Mouse (Mus musculus): ENCODE measurements at regions not wholly inside any gene's neighbourhood (a gene's known extent, or its start where the extent isn't known, plus 50 kb on each side); places are given as distances from the start of the nearest gene placed in this dataset.

- Histone ChIP-seq H3K36me3 (ENCODE audit: control insufficient read depth, insufficient read depth, low read length) (no peaks in the 10 kb centered on the region), H3K4me2 (replicated peaks; ENCODE audit: low read depth, low read length, severe bottlenecking) (no peak overlapping the region), H3K27ac (replicated peaks; ENCODE audit: low read depth, low read length) (no peak overlapping the region), H3K27me3 (ENCODE audit: control insufficient read depth, insufficient read depth, low read length) (no peaks in the 10 kb centered on the region), H3K9ac (ENCODE audit: low read depth, low read length, severe bottlenecking) (no peak overlapping the region), H3K4me1 (ENCODE audit: control insufficient read depth, insufficient read depth, low read length) (no peaks in the 10 kb centered on the region), H3K4me3 (replicated peaks; ENCODE audit: low read length) (no peak overlapping the region), H3K9me3 (ENCODE audit: control insufficient read depth, low read length) (0 out of 2 replicates have a peak, but pooled peaks cover 3% of the 10 kb centered on the region)
- TF ChIP-seq POLR2A (IDR thresholded peaks at IDR 0.05; ENCODE audit: borderline replicate concordance, extremely low read depth, insufficient read depth, insufficient read length), result no peak
- 77% methylated on average over 2 of the region's 2 CpGs for WGBS
- ATAC-seq (ENCODE audit: low FRiP score, low read depth) (no peak), DNase-seq (ENCODE audit: low spot score) (no peak)
Observed at GRCm38 (mm10) chr10:91528305-91528704, 347.2 kb upstream of the Tmpo start.

GRCm38 (mm10) chr10:91521168-91521567, 340.1 kb upstream of the Tmpo start:
- TF ChIP-seq POLR2A (IDR thresholded peaks at IDR 0.05; ENCODE audit: borderline replicate concordance, extremely low read depth, insufficient read depth, insufficient read length), result no peak

GRCm38 (mm10) chr10:91515021-91515371, 333.9 kb upstream of the Tmpo start:
- TF ChIP-seq POLR2A (IDR thresholded peaks at IDR 0.05; ENCODE audit: borderline replicate concordance, extremely low read depth, insufficient read depth, insufficient read length), result no peak
- Histone ChIP-seq H3K27me3 (ENCODE audit: control insufficient read depth, insufficient read depth, low read length) (no peaks in the 10 kb centered on the region), H3K4me2 (replicated peaks; ENCODE audit: low read depth, low read length, severe bottlenecking) (no peak overlapping the region), H3K9ac (ENCODE audit: low read depth, low read length, severe bottlenecking) (no peak overlapping the region), H3K9me3 (ENCODE audit: control insufficient read depth, low read length) (no peaks in the 10 kb centered on the region), H3K4me1 (ENCODE audit: control insufficient read depth, insufficient read depth, low read length) (no peaks in the 10 kb centered on the region), H3K4me3 (replicated peaks; ENCODE audit: low read length) (no peak overlapping the region), H3K36me3 (ENCODE audit: control insufficient read depth, insufficient read depth, low read length) (no peaks in the 10 kb centered on the region), H3K27ac (replicated peaks; ENCODE audit: low read depth, low read length) (no peak overlapping the region)
- ATAC-seq (ENCODE audit: low FRiP score, low read depth), result no peak
- no peak for DNase-seq (ENCODE audit: low spot score)
- WGBS, result 63% methylated on average over 2 of the region's 2 CpGs

More at GRCm38 (mm10) chr10:91521168-91521567, 340.1 kb upstream of the Tmpo start:
- ATAC-seq (ENCODE audit: low FRiP score, low read depth) (no peak), DNase-seq (ENCODE audit: low spot score) (no peak)
- 90% methylated on average over 2 of the region's 2 CpGs for WGBS
- H3K9ac ChIP-seq (ENCODE audit: low read depth, low read length, severe bottlenecking), result no peak overlapping the region
- no peaks in the 10 kb centered on the region for H3K4me1 ChIP-seq (ENCODE audit: control insufficient read depth, insufficient read depth, low read length)
- H3K27ac ChIP-seq (replicated peaks; ENCODE audit: low read depth, low read length), result no peak overlapping the region
- no peaks in the 10 kb centered on the region for H3K36me3 ChIP-seq (ENCODE audit: control insufficient read depth, insufficient read depth, low read length)
- H3K9me3 ChIP-seq (ENCODE audit: control insufficient read depth, low read length), result no peaks in the 10 kb centered on the region
- no peak overlapping the region for H3K4me2 ChIP-seq (replicated peaks; ENCODE audit: low read depth, low read length, severe bottlenecking)
- H3K27me3 ChIP-seq (ENCODE audit: control insufficient read depth, insufficient read depth, low read length), result no peaks in the 10 kb centered on the region
- no peak overlapping the region for H3K4me3 ChIP-seq (replicated peaks; ENCODE audit: low read length)

GRCm38 (mm10) chr10:91514163-91515020, 333.3 kb upstream of the Tmpo start:
- no peak overlapping the region for H3K27ac ChIP-seq (replicated peaks; ENCODE audit: low read depth, low read length)
- DNase-seq (ENCODE audit: low spot score), result no peak
- no peak for ATAC-seq (ENCODE audit: low FRiP score, low read depth)
- no peaks in the 10 kb centered on the region for H3K9me3 ChIP-seq (ENCODE audit: control insufficient read depth, low read length)
- no peak for TF ChIP-seq POLR2A (IDR thresholded peaks at IDR 0.05; ENCODE audit: borderline replicate concordance, extremely low read depth, insufficient read depth, insufficient read length)
- no peak overlapping the region for H3K9ac ChIP-seq (ENCODE audit: low read depth, low read length, severe bottlenecking)
- 74% methylated on average over 9 of the region's 9 CpGs for WGBS
- H3K4me1 ChIP-seq (ENCODE audit: control insufficient read depth, insufficient read depth, low read length), result no peaks in the 10 kb centered on the region
- no peak overlapping the region for H3K4me2 ChIP-seq (replicated peaks; ENCODE audit: low read depth, low read length, severe bottlenecking)
- no peaks in the 10 kb centered on the region for H3K36me3 ChIP-seq (ENCODE audit: control insufficient read depth, insufficient read depth, low read length)
- H3K27me3 ChIP-seq (ENCODE audit: control insufficient read depth, insufficient read depth, low read length), result no peaks in the 10 kb centered on the region
- no peak overlapping the region for H3K4me3 ChIP-seq (replicated peaks; ENCODE audit: low read length)

- DNase-seq (ENCODE audit: low spot score), result no peak
- Histone ChIP-seq H3K27me3 (ENCODE audit: control insufficient read depth, insufficient read depth, low read length) (no peaks in the 10 kb centered on the region), H3K36me3 (ENCODE audit: control insufficient read depth, insufficient read depth, low read length) (no peaks in the 10 kb centered on the region), H3K9ac (ENCODE audit: low read depth, low read length, severe bottlenecking) (no peak overlapping the region), H3K4me1 (ENCODE audit: control insufficient read depth, insufficient read depth, low read length) (no peaks in the 10 kb centered on the region), H3K4me2 (replicated peaks; ENCODE audit: low read depth, low read length, severe bottlenecking) (no peak overlapping the region), H3K27ac (replicated peaks; ENCODE audit: low read depth, low read length) (no peak overlapping the region), H3K9me3 (ENCODE audit: control insufficient read depth, low read length) (no peaks in the 10 kb centered on the region), H3K4me3 (replicated peaks; ENCODE audit: low read length) (no peak overlapping the region)
- no peak for ATAC-seq (ENCODE audit: low FRiP score, low read depth)
- TF ChIP-seq POLR2A (IDR thresholded peaks at IDR 0.05; ENCODE audit: borderline replicate concordance, extremely low read depth, insufficient read depth, insufficient read length), result no peak
- WGBS, result 82% methylated on average over 7 of the region's 7 CpGs
Observed at GRCm38 (mm10) chr10:91507038-91507437, 325.9 kb upstream of the Tmpo start.

Data from limb, embryonic 14.5 days (tissue).